Mouse (Mus musculus) heart, embryonic 11.5 days (tissue): Measurements from ENCODE around the gene Smarcd1. TPM values are rescaled to one million over a fixed set of nuclear protein-coding genes. Genes with fewer than 3 reads are reported as not detected.

Experiments used
- polyA plus RNA-seq: library from polyadenylated mRNA; unstranded; fragments of >200 nt; fragmentation: Nextera tagmentation; extraction: Ambion mirVana; gene quantifications from 2 replicates; pipeline ENCODE4 v1.2.1, GENCODE M21; 2014

Smarcd1 gene
- polyA plus RNA-seq, 1 experiment from 2014 or later, result 24.8 TPM

Other genes with a start within 250 kb of the Smarcd1 start
- gene Nckap5l, start 244.4 kb upstream of the Smarcd1 start, polyA plus RNA-seq, result 9.0 and 9.1 TPM in 2 replicates
- gene Bcdin3d, start 227.4 kb upstream of the Smarcd1 start, polyA plus RNA-seq, result 11.9 TPM in 2 replicates
- gene Faim2, start 174.0 kb upstream of the Smarcd1 start, polyA plus RNA-seq, result 0.40 and 0.51 TPM in 2 replicates
- not detected in 2 replicates for gene Aqp2, start 123.1 kb upstream of the Smarcd1 start, polyA plus RNA-seq
- gene Aqp5, start 111.3 kb upstream of the Smarcd1 start, polyA plus RNA-seq, result 1.6 and 1.9 TPM in 2 replicates
- gene Aqp6, start 100.7 kb upstream of the Smarcd1 start, polyA plus RNA-seq, result not detected in 2 replicates
- 91.8 and 126 TPM in 2 replicates for gene Racgap1, start 50.5 kb upstream of the Smarcd1 start, polyA plus RNA-seq
- 1.8 and 2.1 TPM in 2 replicates for gene Asic1, start 31.8 kb upstream of the Smarcd1 start, polyA plus RNA-seq
- not detected in 2 replicates for gene Gm17349, start 3.4 kb downstream of the Smarcd1 start, polyA plus RNA-seq
- gene Gpd1, start 15.4 kb downstream of the Smarcd1 start, polyA plus RNA-seq, result 0.62 and 0.63 TPM in 2 replicates
- gene Cox14, start 23.5 kb downstream of the Smarcd1 start, polyA plus RNA-seq, result 176 and 187 TPM in 2 replicates
- gene Cers5, start 70.8 kb downstream of the Smarcd1 start, polyA plus RNA-seq, result 52.7 and 56.1 TPM in 2 replicates
- gene Lima1, start 173.3 kb downstream of the Smarcd1 start, polyA plus RNA-seq, result 24.1 and 27.8 TPM in 2 replicates